Mouse (Mus musculus): ENCODE data around the gene Atxn7l3. TPM values are rescaled to one million over a fixed set of nuclear protein-coding genes. Genes with fewer than 3 reads are reported as not detected.
A peak's percentile ranks its signal among the peaks of the same experiment; 100 is the strongest.

Atxn7l3 gene
- polyA plus RNA-seq, 1 experiment from 2014 or later = 11.6 TPM

DNA sequence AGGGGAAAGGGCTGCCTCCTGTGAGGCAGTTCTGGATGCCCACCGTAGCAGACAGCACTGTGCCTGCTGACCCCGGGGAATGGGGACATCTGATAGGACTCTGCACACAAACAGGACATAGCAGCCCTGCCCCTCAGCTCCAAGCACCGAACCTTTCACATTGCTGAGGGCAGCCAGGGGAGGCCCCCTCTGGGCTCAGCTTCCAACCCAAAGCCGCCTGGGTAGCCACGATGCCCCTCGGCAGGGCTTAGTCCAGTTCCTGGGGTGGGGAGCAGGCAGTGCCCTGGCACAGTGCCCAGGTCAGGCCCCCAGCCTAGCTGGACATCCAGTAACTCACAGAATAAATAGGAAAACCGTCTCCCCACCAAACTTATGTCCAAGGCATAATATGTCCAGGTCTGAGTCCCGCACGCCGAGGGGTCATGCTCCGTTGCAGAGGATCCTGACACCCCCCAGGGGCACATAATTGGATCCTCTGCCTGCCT is 5.3 kb downstream of the Atxn7l3 start:
- H3K27ac ChIP-seq (ENCODE audit: low read length) = no peak overlapping the region
- peaks cover 31% of the 10 kb centered on the region for H3K36me3 ChIP-seq (ENCODE audit: control insufficient read depth, insufficient read depth, low read length)
- 74% methylated on average over 11 of the region's 11 CpGs for WGBS
- H3K4me2 ChIP-seq (ENCODE audit: low read depth, low read length) = no peak overlapping the region
- H3K9me3 ChIP-seq (ENCODE audit: control insufficient read depth, low read length) = no peaks in the 10 kb centered on the region
- no peak overlapping the region for H3K4me3 ChIP-seq (ENCODE audit: low read length)
- H3K4me1 ChIP-seq (replicated peaks; ENCODE audit: control insufficient read depth, insufficient read depth, low read length) = peaks cover 16% of the 10 kb centered on the region
- ATAC-seq (ENCODE audit: low read depth) = no peak
- H3K27me3 ChIP-seq (ENCODE audit: control insufficient read depth, insufficient read depth, low read depth, low read length) = no peaks in the 10 kb centered on the region
- H3K9ac ChIP-seq (ENCODE audit: low read length) = no peak overlapping the region

DNA sequence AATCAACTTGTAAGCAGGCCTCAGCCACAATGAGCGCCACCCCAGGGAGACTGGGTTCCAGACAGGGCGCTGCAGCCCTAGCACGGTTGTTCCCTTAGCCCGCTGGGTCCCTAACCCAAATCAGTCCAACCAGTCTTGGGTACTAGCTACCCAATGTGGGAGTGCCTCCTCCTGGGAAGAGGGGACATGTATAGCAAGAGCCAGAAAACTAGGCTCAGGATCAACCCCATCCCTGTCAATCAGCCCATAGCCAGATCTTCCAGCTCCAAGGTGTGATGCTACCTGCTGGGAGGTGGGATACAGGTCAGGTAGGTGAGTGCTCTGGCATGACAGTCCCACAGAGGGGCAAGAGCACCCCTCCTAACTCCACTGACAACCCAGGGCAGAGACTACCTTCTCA is 6.3 kb downstream of the Atxn7l3 start:
- Histone ChIP-seq H3K9ac (ENCODE audit: low read length) (no peak overlapping the region), H3K4me3 (ENCODE audit: low read length) (no peak overlapping the region), H3K9me3 (ENCODE audit: control insufficient read depth, low read length) (no peaks in the 10 kb centered on the region), H3K4me1 (replicated peaks; ENCODE audit: control insufficient read depth, insufficient read depth, low read length) (peaks cover 18% of the 10 kb centered on the region), H3K27ac (ENCODE audit: low read length) (no peak overlapping the region), H3K36me3 (ENCODE audit: control insufficient read depth, insufficient read depth, low read length) (peaks cover 31% of the 10 kb centered on the region), H3K4me2 (ENCODE audit: low read depth, low read length) (no peak overlapping the region), H3K27me3 (ENCODE audit: control insufficient read depth, insufficient read depth, low read depth, low read length) (no peaks in the 10 kb centered on the region)
- WGBS = 83% methylated on average over 4 of the region's 4 CpGs
- no peak for ATAC-seq (ENCODE audit: low read depth)

GRCm38 (mm10) chr11:102289511-102290100 is 6.8 kb downstream of the Atxn7l3 start:
- Histone ChIP-seq H3K4me2 (ENCODE audit: low read depth, low read length) (no peak overlapping the region), H3K27me3 (ENCODE audit: control insufficient read depth, insufficient read depth, low read depth, low read length) (no peaks in the 10 kb centered on the region), H3K4me3 (ENCODE audit: low read length) (no peak overlapping the region), H3K9me3 (ENCODE audit: control insufficient read depth, low read length) (no peaks in the 10 kb centered on the region), H3K9ac (ENCODE audit: low read length) (no peak overlapping the region), H3K27ac (ENCODE audit: low read length) (no peak overlapping the region), H3K4me1 (replicated peaks; ENCODE audit: control insufficient read depth, insufficient read depth, low read length) (peaks cover 13% of the 10 kb centered on the region), H3K36me3 (ENCODE audit: control insufficient read depth, insufficient read depth, low read length) (peaks cover 31% of the 10 kb centered on the region)
- ATAC-seq (ENCODE audit: low read depth) = no peak
- WGBS = 48% methylated on average over 6 of the region's 6 CpGs

- Histone ChIP-seq H3K4me3 (ENCODE audit: low read length) (no peak overlapping the region), H3K9ac (ENCODE audit: low read length) (no peak overlapping the region), H3K27ac (ENCODE audit: low read length) (no peak overlapping the region), H3K36me3 (ENCODE audit: control insufficient read depth, insufficient read depth, low read length) (peaks cover 31% of the 10 kb centered on the region), H3K4me2 (ENCODE audit: low read depth, low read length) (no peak overlapping the region), H3K27me3 (ENCODE audit: control insufficient read depth, insufficient read depth, low read depth, low read length) (no peaks in the 10 kb centered on the region), H3K9me3 (ENCODE audit: control insufficient read depth, low read length) (no peaks in the 10 kb centered on the region), H3K4me1 (replicated peaks; ENCODE audit: control insufficient read depth, insufficient read depth, low read length) (peaks cover 12% of the 10 kb centered on the region)
- WGBS = 66% methylated on average over 2 of the region's 2 CpGs
- no peak for ATAC-seq (ENCODE audit: low read depth)
Observed at GRCm38 (mm10) chr11:102288913-102289312, 7.5 kb downstream of the Atxn7l3 start.

GRCm38 (mm10) chr11:102288027-102288804 is 8.2 kb downstream of the Atxn7l3 start:
- no peak overlapping the region for H3K27ac ChIP-seq (ENCODE audit: low read length)
- 82% methylated on average over 8 of the region's 8 CpGs for whole genome bisulfite sequencing
- no peak overlapping the region for H3K4me3 ChIP-seq (ENCODE audit: low read length)
- no peak overlapping the region for H3K4me2 ChIP-seq (ENCODE audit: low read depth, low read length)
- H3K27me3 ChIP-seq (ENCODE audit: control insufficient read depth, insufficient read depth, low read depth, low read length) = no peaks in the 10 kb centered on the region
- peaks cover 31% of the 10 kb centered on the region for H3K36me3 ChIP-seq (ENCODE audit: control insufficient read depth, insufficient read depth, low read length)
- no peak for ATAC-seq (ENCODE audit: low read depth)
- peaks cover 12% of the 10 kb centered on the region for H3K4me1 ChIP-seq (replicated peaks; ENCODE audit: control insufficient read depth, insufficient read depth, low read length)
- no peak overlapping the region for H3K9ac ChIP-seq (ENCODE audit: low read length)
- no peaks in the 10 kb centered on the region for H3K9me3 ChIP-seq (ENCODE audit: control insufficient read depth, low read length)

DNA sequence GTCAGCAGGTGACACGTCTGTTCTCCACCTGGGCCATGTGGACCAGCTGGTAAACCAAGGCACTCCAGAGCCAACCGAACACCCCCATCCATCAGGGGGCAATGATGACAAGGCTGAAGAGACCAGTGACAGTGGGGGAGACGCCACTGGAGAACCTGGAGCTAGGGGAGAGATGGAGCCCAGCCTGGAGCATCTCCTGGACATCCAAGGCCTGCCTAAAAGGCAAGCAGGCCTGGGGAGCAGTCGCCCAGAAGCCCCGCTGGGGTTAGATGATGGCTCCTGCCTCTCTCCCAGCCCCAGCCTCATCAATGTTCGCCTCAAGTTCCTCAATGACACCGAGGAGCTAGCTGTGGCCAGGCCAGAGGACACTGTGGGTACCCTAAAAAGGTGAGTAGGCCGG is 8.9 kb downstream of the Atxn7l3 start:
- 83% methylated on average over 8 of the region's 8 CpGs for WGBS
- Histone ChIP-seq H3K36me3 (ENCODE audit: control insufficient read depth, insufficient read depth, low read length) (peaks cover 24% of the 10 kb centered on the region), H3K27me3 (ENCODE audit: control insufficient read depth, insufficient read depth, low read depth, low read length) (no peaks in the 10 kb centered on the region), H3K9me3 (ENCODE audit: control insufficient read depth, low read length) (no peaks in the 10 kb centered on the region), H3K9ac (ENCODE audit: low read length) (no peak overlapping the region), H3K4me3 (ENCODE audit: low read length) (no peak overlapping the region), H3K27ac (ENCODE audit: low read length) (no peak overlapping the region), H3K4me2 (ENCODE audit: low read depth, low read length) (no peak overlapping the region), H3K4me1 (replicated peaks; ENCODE audit: control insufficient read depth, insufficient read depth, low read length) (peaks cover 12% of the 10 kb centered on the region)
- ATAC-seq (ENCODE audit: low read depth) = no peak

DNA sequence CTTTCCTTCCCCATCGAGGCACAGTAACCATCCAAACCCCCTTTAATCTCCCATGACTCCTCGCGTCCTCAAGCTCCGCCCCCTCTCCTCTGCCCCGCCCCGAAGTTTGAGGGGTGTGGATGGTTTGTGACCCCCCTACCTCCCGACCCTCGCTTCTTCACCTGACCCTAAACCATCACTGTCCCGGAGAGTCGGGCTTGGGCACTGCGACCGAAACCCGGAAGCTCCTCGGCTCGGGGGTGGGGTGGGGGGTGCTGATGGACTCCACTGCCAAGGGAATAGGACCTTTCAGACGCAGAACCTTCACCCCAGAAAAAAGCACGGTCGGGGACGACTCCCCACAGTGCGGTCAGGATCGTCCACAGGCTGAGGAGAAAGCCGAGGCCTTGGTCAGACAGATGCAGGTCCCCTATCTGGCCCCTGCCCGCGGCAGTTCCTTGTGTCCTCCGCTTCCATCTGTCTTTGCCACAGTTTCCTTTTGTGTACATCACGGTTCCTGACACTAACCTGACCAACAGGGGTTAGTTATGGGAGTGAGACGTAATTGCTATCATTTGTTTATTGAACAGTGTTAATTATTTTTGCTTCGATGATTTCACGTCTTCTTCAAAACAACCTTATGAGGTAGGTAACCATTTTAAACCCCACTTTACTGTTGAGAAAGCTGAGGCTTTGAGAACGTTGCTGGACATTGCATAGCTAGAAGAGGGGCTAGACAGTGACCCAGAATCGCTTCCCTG is 11.2 kb downstream of the Atxn7l3 start:
- H3K27ac ChIP-seq (ENCODE audit: low read length) = peak overlapping the region; percentile 88
- peak overlapping the region; percentile 71 for H3K4me3 ChIP-seq (ENCODE audit: low read length)
- peak; percentile 68 for ATAC-seq (ENCODE audit: low read depth)
- H3K4me1 ChIP-seq (replicated peaks; ENCODE audit: control insufficient read depth, insufficient read depth, low read length) = peaks cover 12% of the 10 kb centered on the region
- H3K4me2 ChIP-seq (ENCODE audit: low read depth, low read length) = peak overlapping the region; percentile 61
- peak overlapping the region; percentile 80 for H3K9ac ChIP-seq (ENCODE audit: low read length)
- peaks cover 4% of the 10 kb centered on the region for H3K36me3 ChIP-seq (ENCODE audit: control insufficient read depth, insufficient read depth, low read length)
- H3K27me3 ChIP-seq (ENCODE audit: control insufficient read depth, insufficient read depth, low read depth, low read length) = no peaks in the 10 kb centered on the region
- 3% methylated on average over 30 of the region's 31 CpGs for WGBS
- no peaks in the 10 kb centered on the region for H3K9me3 ChIP-seq (ENCODE audit: control insufficient read depth, low read length)

GRCm38 (mm10) chr11:102284501-102285094 is 11.8 kb downstream of the Atxn7l3 start, which contains the start of gene Tmub2:
Gene Tmub2, plus strand, starts transcription at chr11:102284931.
- H3K4me1 ChIP-seq (replicated peaks; ENCODE audit: control insufficient read depth, insufficient read depth, low read length) = peaks cover 12% of the 10 kb centered on the region
- ATAC-seq (ENCODE audit: low read depth) = peak; percentile 95

DNA sequence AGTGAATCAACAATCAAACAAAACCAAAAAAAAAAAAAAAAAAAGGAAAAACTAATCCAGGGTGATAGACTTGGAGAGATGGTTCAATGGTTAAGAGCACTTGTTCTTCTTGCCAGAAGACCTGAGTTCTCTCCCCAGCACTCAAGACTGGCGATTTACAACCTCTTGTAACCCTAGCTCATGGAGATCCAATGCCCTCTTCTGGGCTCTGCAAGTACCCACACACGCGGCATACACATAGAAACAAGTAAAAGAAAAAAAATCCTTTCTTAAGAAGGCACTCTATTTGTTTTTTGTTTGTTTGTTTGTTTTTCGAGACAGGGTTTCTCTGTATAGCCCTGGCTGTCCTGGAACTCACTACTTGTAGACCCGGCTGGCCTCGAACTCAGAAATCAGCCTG is 12.5 kb downstream of the Atxn7l3 start:
- H3K27ac ChIP-seq (ENCODE audit: low read length) = peak overlapping the region; percentile 67
- WGBS = 79% methylated on average over 6 of the region's 6 CpGs
- no peaks in the 10 kb centered on the region for H3K9me3 ChIP-seq (ENCODE audit: control insufficient read depth, low read length)
- H3K4me3 ChIP-seq (ENCODE audit: low read length) = peak overlapping the region; percentile 71
- peaks cover 12% of the 10 kb centered on the region for H3K4me1 ChIP-seq (replicated peaks; ENCODE audit: control insufficient read depth, insufficient read depth, low read length)
- peaks cover 4% of the 10 kb centered on the region for H3K36me3 ChIP-seq (ENCODE audit: control insufficient read depth, insufficient read depth, low read length)
- H3K9ac ChIP-seq (ENCODE audit: low read length) = peak overlapping the region; percentile 61
- ATAC-seq (ENCODE audit: low read depth) = no peak
- no peaks in the 10 kb centered on the region for H3K27me3 ChIP-seq (ENCODE audit: control insufficient read depth, insufficient read depth, low read depth, low read length)
- peak overlapping the region; percentile 61 for H3K4me2 ChIP-seq (ENCODE audit: low read depth, low read length)

More at GRCm38 (mm10) chr11:102284501-102285094, 11.8 kb downstream of the Atxn7l3 start, which contains the start of gene Tmub2:
- Histone ChIP-seq H3K36me3 (ENCODE audit: control insufficient read depth, insufficient read depth, low read length) (peaks cover 4% of the 10 kb centered on the region), H3K9ac (ENCODE audit: low read length) (peak within 1 kb of the TSS; percentile 80), H3K9me3 (ENCODE audit: control insufficient read depth, low read length) (no peaks in the 10 kb centered on the region), H3K4me3 (ENCODE audit: low read length) (peak within 1 kb of the TSS; percentile 71), H3K27me3 (ENCODE audit: control insufficient read depth, insufficient read depth, low read depth, low read length) (no peaks in the 10 kb centered on the region), H3K4me2 (ENCODE audit: low read depth, low read length) (peak within 1 kb of the TSS; percentile 61), H3K27ac (ENCODE audit: low read length) (peak within 1 kb of the TSS; percentile 88)
- under 1% methylated on average over 32 of the region's 32 CpGs for WGBS

All from lung, embryonic 16.5 days (tissue).